Mouse (Mus musculus): Measurements from ENCODE around the gene Olfr881. TPM values are rescaled to one million over a fixed set of nuclear protein-coding genes. Genes with fewer than 3 reads are reported as not detected.

Gene Olfr881
- polyA plus RNA-seq (2014; fragmentation: Nextera tagmentation; extraction: Ambion mirVana) = not detected in 2 replicates

DNA sequence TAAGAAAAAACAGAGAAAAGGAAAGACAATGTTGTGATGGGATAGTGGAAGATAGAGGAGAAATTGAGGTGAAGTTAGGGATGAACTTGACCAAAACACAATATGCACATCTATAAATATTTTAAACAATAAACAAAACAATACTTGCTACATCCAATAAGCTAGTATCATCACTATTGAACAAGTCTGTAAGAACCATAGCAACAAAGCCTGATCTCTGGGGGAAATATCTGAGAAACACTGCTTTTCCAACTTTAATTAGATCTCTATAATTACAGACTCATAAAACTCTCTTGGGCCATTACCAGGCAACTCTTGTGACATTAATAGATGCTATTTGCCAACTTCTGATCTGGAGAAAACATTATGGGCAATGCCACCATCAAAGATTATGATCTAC lies at the start of gene Olfr881:
Gene Olfr881 (plus strand): TSS at position 301 of the 400 bp plus-strand sequence.
- Histone ChIP-seq H3K36me3 (ENCODE audit: control insufficient read depth, insufficient read depth, low read length) (no peaks in the 10 kb centered on the region), H3K27ac (ENCODE audit: low read depth, low read length) (no peak within 1 kb of the TSS), H3K4me3 (ENCODE audit: low read length) (no peak within 1 kb of the TSS), H3K9me3 (ENCODE audit: control insufficient read depth, low read length) (no peaks in the 10 kb centered on the region), H3K4me2 (replicated peaks; ENCODE audit: low read depth, low read length) (no peak within 1 kb of the TSS), H3K27me3 (ENCODE audit: control insufficient read depth, insufficient read depth, low read length) (no peaks in the 10 kb centered on the region), H3K4me1 (ENCODE audit: control insufficient read depth, insufficient read depth, low read length) (no peaks in the 10 kb centered on the region), H3K9ac (ENCODE audit: low read depth, low read length) (no peak within 1 kb of the TSS)
- ATAC-seq (ENCODE audit: low FRiP score, low TSS enrichment) = no peak

DNA sequence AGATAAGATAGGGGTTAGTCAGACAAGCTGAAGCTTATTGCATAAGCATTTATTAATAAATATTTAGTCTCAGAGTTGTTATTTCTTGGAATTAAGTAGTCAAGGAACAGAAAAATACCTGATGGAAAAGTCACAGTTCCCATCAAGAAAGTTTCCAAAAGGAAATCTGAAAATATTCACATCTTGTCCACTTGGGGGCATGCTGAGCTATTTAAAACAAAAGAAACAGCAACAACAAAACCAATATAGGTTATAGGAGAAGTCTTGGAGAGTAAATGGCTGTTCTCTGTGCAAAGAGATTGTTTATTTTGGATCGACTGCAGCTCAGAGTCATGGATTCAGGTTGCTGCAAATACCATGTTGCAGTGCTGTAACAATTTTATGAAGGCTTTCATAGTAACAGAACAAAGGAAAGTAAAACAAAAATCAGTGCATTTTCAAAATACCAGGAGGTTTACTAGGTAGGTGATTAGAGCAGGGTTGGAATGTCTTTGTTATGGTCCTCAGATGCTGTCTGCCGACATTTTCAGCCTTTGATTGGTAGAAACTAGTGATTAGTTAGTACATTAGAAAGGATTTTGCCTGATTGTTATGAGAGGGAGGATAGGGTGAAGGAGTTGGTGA lies 7.1 kb downstream of the Olfr881 start:
- no peaks in the 10 kb centered on the region for H3K36me3 ChIP-seq (ENCODE audit: control insufficient read depth, insufficient read depth, low read length)
- ATAC-seq (ENCODE audit: low FRiP score, low TSS enrichment) = no peak
- no peaks in the 10 kb centered on the region for H3K9me3 ChIP-seq (ENCODE audit: control insufficient read depth, low read length)
- no peak overlapping the region for H3K27ac ChIP-seq (ENCODE audit: low read depth, low read length)
- no peak overlapping the region for H3K9ac ChIP-seq (ENCODE audit: low read depth, low read length)
- H3K27me3 ChIP-seq (ENCODE audit: control insufficient read depth, insufficient read depth, low read length) = no peaks in the 10 kb centered on the region
- H3K4me2 ChIP-seq (replicated peaks; ENCODE audit: low read depth, low read length) = no peak overlapping the region
- 29% methylated on average over 2 of the region's 2 CpGs for WGBS
- H3K4me1 ChIP-seq (ENCODE audit: control insufficient read depth, insufficient read depth, low read length) = no peaks in the 10 kb centered on the region
- no peak overlapping the region for H3K4me3 ChIP-seq (ENCODE audit: low read length)

DNA sequence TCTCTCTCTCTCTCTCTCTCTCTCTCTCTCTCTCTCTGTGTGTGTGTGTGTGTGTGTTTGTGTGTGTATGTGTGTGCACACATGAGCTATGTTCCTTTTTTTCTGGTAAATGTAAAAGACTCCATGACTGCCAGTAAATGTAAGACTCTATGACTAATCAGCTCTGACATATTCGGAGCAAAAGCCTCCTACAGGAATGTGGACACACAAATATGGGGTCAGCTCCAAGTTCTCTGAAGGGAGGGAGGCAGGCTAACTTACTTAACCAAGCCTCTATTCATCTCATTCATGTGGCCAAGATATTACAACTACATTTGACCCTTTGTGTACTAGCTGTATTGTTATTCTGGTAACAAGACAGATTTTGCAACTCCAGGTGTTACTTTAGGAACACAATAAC lies 8.4 kb downstream of the Olfr881 start:
- Histone ChIP-seq H3K4me2 (replicated peaks; ENCODE audit: low read depth, low read length) (no peak overlapping the region), H3K4me3 (ENCODE audit: low read length) (no peak overlapping the region), H3K27me3 (ENCODE audit: control insufficient read depth, insufficient read depth, low read length) (no peaks in the 10 kb centered on the region), H3K9me3 (ENCODE audit: control insufficient read depth, low read length) (no peaks in the 10 kb centered on the region), H3K4me1 (ENCODE audit: control insufficient read depth, insufficient read depth, low read length) (no peaks in the 10 kb centered on the region), H3K36me3 (ENCODE audit: control insufficient read depth, insufficient read depth, low read length) (no peaks in the 10 kb centered on the region), H3K27ac (ENCODE audit: low read depth, low read length) (no peak overlapping the region), H3K9ac (ENCODE audit: low read depth, low read length) (no peak overlapping the region)
- WGBS = 59% methylated on average over 1 of the region's 1 CpGs
- no peak for ATAC-seq (ENCODE audit: low FRiP score, low TSS enrichment)

DNA sequence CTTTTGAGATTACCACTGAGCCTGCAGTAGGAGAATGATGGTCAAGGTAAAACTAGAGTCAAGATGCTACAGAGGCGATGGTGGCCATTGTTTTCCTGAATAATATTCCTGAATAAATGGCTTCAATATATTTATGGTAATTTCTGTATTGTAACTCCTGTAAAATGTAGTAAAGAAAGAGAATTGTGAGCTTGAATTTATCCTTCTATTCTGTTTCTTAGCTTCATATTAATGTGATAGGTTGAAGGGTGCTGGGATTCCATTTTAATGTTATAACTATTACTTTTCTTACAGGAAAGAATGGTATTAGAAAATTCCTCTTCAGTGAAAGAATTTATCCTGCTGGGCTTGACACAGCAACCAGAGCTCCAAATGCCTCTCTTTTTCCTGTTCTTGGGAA lies 33.9 kb downstream of the Olfr881 start, which contains the start of gene Olfr883:
Gene Olfr883 (plus strand): TSS at position 301 of the 400 bp plus-strand sequence.
- H3K4me3 ChIP-seq (ENCODE audit: low read length) = no peak within 1 kb of the TSS
- H3K4me1 ChIP-seq (ENCODE audit: control insufficient read depth, insufficient read depth, low read length) = no peaks in the 10 kb centered on the region
- WGBS = 95% methylated on average over 1 of the region's 1 CpGs
- H3K27me3 ChIP-seq (ENCODE audit: control insufficient read depth, insufficient read depth, low read length) = no peaks in the 10 kb centered on the region
- no peak within 1 kb of the TSS for H3K4me2 ChIP-seq (replicated peaks; ENCODE audit: low read depth, low read length)
- no peaks in the 10 kb centered on the region for H3K36me3 ChIP-seq (ENCODE audit: control insufficient read depth, insufficient read depth, low read length)
- no peaks in the 10 kb centered on the region for H3K9me3 ChIP-seq (ENCODE audit: control insufficient read depth, low read length)
- H3K9ac ChIP-seq (ENCODE audit: low read depth, low read length) = no peak within 1 kb of the TSS
- ATAC-seq (ENCODE audit: low FRiP score, low TSS enrichment) = no peak
- H3K27ac ChIP-seq (ENCODE audit: low read depth, low read length) = no peak within 1 kb of the TSS

Other genes with a start within 250 kb of the Olfr881 start
- not detected in 2 replicates for gene Olfr874, start 246.7 kb upstream of the Olfr881 start, polyA plus RNA-seq (2014; fragmentation: Nextera tagmentation; extraction: Ambion mirVana)
- gene Olfr875, start 220.0 kb upstream of the Olfr881 start, polyA plus RNA-seq (2014; fragmentation: Nextera tagmentation; extraction: Ambion mirVana) = not detected in 2 replicates
- not detected in 2 replicates for gene Olfr876, start 188.8 kb upstream of the Olfr881 start, polyA plus RNA-seq (2014; fragmentation: Nextera tagmentation; extraction: Ambion mirVana)
- not detected in 2 replicates for gene Olfr877, start 137.6 kb upstream of the Olfr881 start, polyA plus RNA-seq (2014; fragmentation: Nextera tagmentation; extraction: Ambion mirVana)
- gene Olfr145, start 95.1 kb upstream of the Olfr881 start, polyA plus RNA-seq (2014; fragmentation: Nextera tagmentation; extraction: Ambion mirVana) = not detected in 2 replicates
- not detected in 2 replicates for gene Olfr878, start 74.0 kb upstream of the Olfr881 start, polyA plus RNA-seq (2014; fragmentation: Nextera tagmentation; extraction: Ambion mirVana)
- not detected in 2 replicates for gene Olfr883, start 34.0 kb downstream of the Olfr881 start, polyA plus RNA-seq (2014; fragmentation: Nextera tagmentation; extraction: Ambion mirVana)
- not detected in 2 replicates for gene Olfr884, start 54.7 kb downstream of the Olfr881 start, polyA plus RNA-seq (2014; fragmentation: Nextera tagmentation; extraction: Ambion mirVana)
- not detected in 2 replicates for gene Olfr885, start 69.5 kb downstream of the Olfr881 start, polyA plus RNA-seq (2014; fragmentation: Nextera tagmentation; extraction: Ambion mirVana)
- not detected in 2 replicates for gene Olfr887, start 92.2 kb downstream of the Olfr881 start, polyA plus RNA-seq (2014; fragmentation: Nextera tagmentation; extraction: Ambion mirVana)
- gene Olfr888, start 116.3 kb downstream of the Olfr881 start, polyA plus RNA-seq (2014; fragmentation: Nextera tagmentation; extraction: Ambion mirVana) = not detected in 2 replicates
- 0.07 TPM in 1 of 2 replicates, not detected in the other for gene Olfr889, start 123.4 kb downstream of the Olfr881 start, polyA plus RNA-seq (2014; fragmentation: Nextera tagmentation; extraction: Ambion mirVana)
- gene Olfr890, start 150.7 kb downstream of the Olfr881 start, polyA plus RNA-seq (2014; fragmentation: Nextera tagmentation; extraction: Ambion mirVana) = not detected in 2 replicates
- not detected in 2 replicates for gene Olfr891, start 189.0 kb downstream of the Olfr881 start, polyA plus RNA-seq (2014; fragmentation: Nextera tagmentation; extraction: Ambion mirVana)
- gene Olfr893, start 216.5 kb downstream of the Olfr881 start, polyA plus RNA-seq (2014; fragmentation: Nextera tagmentation; extraction: Ambion mirVana) = not detected in 2 replicates
- not detected in 2 replicates for gene Olfr894, start 226.2 kb downstream of the Olfr881 start, polyA plus RNA-seq (2014; fragmentation: Nextera tagmentation; extraction: Ambion mirVana)